Mouse (Mus musculus): ENCODE results near the gene Usp7. TPM values are rescaled to one million over a fixed set of nuclear protein-coding genes. Genes with fewer than 3 reads are reported as not detected.
"Not testable (repeated sequence)": the region's sequence is repeated elsewhere in the genome, so short reads cannot be mapped to it uniquely, and the experiment has no call there.

Usp7 gene
- polyA plus RNA-seq, 1 experiment from 2014 or later, result 31.7 TPM

DNA sequence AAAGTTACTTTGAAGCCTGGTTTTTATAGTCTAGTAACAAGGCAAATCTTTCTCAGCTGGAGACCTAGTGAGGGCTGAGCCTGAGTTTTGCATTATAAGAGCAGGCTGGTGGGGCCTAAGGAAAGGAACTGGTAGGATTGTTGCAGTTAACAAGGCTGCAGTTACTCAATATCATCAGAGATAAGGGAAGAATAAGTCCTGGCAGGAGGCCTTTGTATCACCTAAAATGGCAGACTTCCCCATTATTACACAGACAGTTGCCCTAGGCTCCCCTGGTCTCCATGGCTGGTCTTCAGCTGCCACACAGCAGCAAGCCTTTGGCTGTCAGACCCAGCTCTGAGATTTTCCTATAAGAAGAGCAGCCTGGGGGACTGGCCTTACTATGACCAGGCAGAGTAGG lies 13.4 kb downstream of the Usp7 start:
- no peaks in the 10 kb centered on the region for H3K36me3 ChIP-seq
- H3K4me3 ChIP-seq, result no peak overlapping the region
- H3K27ac ChIP-seq (replicated peaks), result no peak overlapping the region
- H3K4me1 ChIP-seq, result no peaks in the 10 kb centered on the region
- no peak overlapping the region for H3K4me2 ChIP-seq (replicated peaks)
- no peak overlapping the region for H3K9ac ChIP-seq (replicated peaks)
- ATAC-seq (replicated peaks), result no peak
- H3K27me3 ChIP-seq, result no peaks in the 10 kb centered on the region
- H3K9me3 ChIP-seq, result no peaks in the 10 kb centered on the region

DNA sequence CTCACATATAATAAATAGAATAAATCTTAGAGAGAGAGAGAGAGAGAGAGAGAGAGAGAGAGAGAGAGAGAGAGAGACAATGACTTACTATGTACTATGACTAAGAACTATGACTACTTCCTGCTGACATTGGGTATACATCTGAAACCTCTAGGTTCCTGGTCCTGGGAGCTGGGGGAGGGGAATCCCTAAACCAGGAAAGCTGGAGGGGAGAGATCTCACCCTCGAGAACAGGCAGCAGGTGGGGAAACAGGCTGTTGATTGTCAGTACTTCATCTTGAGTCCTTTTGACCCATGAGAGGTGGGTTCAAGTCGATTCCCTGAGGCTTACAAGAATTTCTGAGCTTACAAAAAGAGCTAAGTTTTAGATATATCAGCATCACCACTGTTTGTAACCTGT lies 14.9 kb downstream of the Usp7 start:
- Histone ChIP-seq H3K9me3 (no peaks in the 10 kb centered on the region), H3K4me2 (replicated peaks) (no peak overlapping the region), H3K9ac (replicated peaks) (no peak overlapping the region), H3K4me1 (no peaks in the 10 kb centered on the region), H3K36me3 (no peaks in the 10 kb centered on the region), H3K27me3 (no peaks in the 10 kb centered on the region), H3K4me3 (no peak overlapping the region), H3K27ac (replicated peaks) (no peak overlapping the region)
- no peak for ATAC-seq (replicated peaks)
- WGBS, result 72% methylated on average over 2 of the region's 2 CpGs

GRCm38 (mm10) chr16:8776634-8777033 lies 15.5 kb downstream of the Usp7 start:
- Histone ChIP-seq H3K4me3 (no peak overlapping the region), H3K27ac (replicated peaks) (no peak overlapping the region), H3K4me2 (replicated peaks) (no peak overlapping the region), H3K36me3 (no peaks in the 10 kb centered on the region), H3K9me3 (no peaks in the 10 kb centered on the region), H3K27me3 (no peaks in the 10 kb centered on the region), H3K9ac (replicated peaks) (no peak overlapping the region), H3K4me1 (no peaks in the 10 kb centered on the region)
- 84% methylated on average over 11 of the region's 11 CpGs for WGBS
- no peak for ATAC-seq (replicated peaks)

DNA sequence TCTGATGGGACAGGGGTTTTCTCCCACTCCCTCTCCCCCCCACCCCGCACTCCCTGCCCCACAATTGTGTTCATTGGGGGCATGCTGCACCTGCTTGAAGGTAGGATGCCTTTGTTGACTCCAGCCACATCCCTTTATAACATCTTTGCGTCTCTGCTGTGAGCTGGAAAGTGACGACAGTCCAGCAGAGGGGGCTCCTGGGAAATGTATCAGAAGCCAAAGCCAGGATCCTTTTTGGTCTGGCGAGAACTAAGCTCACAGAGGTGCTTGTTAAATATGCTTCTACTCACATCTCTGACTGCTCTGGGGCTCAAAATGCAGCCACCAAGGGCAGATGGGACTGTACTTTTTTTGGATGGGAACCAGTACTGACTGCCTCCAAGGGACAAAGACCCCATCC lies 21.0 kb downstream of the Usp7 start:
- ATAC-seq (replicated peaks), result no peak
- Histone ChIP-seq H3K27me3 (no peaks in the 10 kb centered on the region), H3K4me3 (no peak overlapping the region), H3K4me1 (no peaks in the 10 kb centered on the region), H3K4me2 (replicated peaks) (no peak overlapping the region), H3K9me3 (no peaks in the 10 kb centered on the region), H3K9ac (replicated peaks) (no peak overlapping the region), H3K27ac (replicated peaks) (no peak overlapping the region), H3K36me3 (no peaks in the 10 kb centered on the region)
- WGBS, result 46% methylated on average over 4 of the region's 4 CpGs

GRCm38 (mm10) chr16:8770342-8770741 lies 21.8 kb downstream of the Usp7 start:
- not testable (repeated sequence) for H3K9ac ChIP-seq (replicated peaks); H3K27me3 ChIP-seq; H3K9me3 ChIP-seq; H3K4me1 ChIP-seq; H3K4me2 ChIP-seq (replicated peaks); ATAC-seq (replicated peaks); H3K36me3 ChIP-seq; H3K27ac ChIP-seq (replicated peaks); H3K4me3 ChIP-seq
- WGBS, result 58% methylated on average over 8 of the region's 8 CpGs

DNA sequence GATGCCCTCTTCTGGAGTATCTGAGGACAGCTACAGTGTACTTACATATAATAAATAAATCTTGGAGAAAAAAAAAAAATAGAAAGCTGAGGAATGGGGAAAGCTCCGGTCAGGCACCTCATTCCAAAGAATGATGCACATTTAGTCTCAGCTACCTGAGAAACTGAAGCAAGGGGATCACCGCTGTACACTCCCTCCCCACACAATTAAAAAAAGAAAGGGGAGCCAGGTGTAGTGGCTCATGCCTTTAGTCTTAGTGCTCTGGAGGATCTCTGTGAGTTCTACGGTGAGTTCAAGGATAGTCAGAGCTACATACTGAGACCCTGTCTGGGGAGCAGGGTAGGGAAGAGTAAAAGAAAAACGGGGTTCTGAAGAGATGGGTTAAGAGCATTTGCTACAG lies 22.6 kb downstream of the Usp7 start:
- H3K9ac ChIP-seq (replicated peaks), result no peak overlapping the region
- no peak for ATAC-seq (replicated peaks)
- no peak overlapping the region for H3K4me2 ChIP-seq (replicated peaks)
- no peaks in the 10 kb centered on the region for H3K9me3 ChIP-seq
- H3K27ac ChIP-seq (replicated peaks), result no peak overlapping the region
- no peak overlapping the region for H3K4me3 ChIP-seq
- WGBS, result 69% methylated on average over 4 of the region's 4 CpGs
- no peaks in the 10 kb centered on the region for H3K4me1 ChIP-seq
- H3K27me3 ChIP-seq, result no peaks in the 10 kb centered on the region
- no peaks in the 10 kb centered on the region for H3K36me3 ChIP-seq

- ATAC-seq (replicated peaks), result peak; percentile 70; the same call in 1 of the 2 replicates
- Histone ChIP-seq H3K9me3 (no peaks in the 10 kb centered on the region), H3K9ac (replicated peaks) (no peak overlapping the region), H3K4me1 (no peaks in the 10 kb centered on the region), H3K36me3 (no peaks in the 10 kb centered on the region), H3K27me3 (no peaks in the 10 kb centered on the region), H3K4me3 (no peak overlapping the region), H3K4me2 (replicated peaks) (no peak overlapping the region), H3K27ac (replicated peaks) (no peak overlapping the region)
- 14% methylated on average over 10 of the region's 10 CpGs for WGBS
Measured at GRCm38 (mm10) chr16:8769065-8769464, 23.0 kb downstream of the Usp7 start.

DNA sequence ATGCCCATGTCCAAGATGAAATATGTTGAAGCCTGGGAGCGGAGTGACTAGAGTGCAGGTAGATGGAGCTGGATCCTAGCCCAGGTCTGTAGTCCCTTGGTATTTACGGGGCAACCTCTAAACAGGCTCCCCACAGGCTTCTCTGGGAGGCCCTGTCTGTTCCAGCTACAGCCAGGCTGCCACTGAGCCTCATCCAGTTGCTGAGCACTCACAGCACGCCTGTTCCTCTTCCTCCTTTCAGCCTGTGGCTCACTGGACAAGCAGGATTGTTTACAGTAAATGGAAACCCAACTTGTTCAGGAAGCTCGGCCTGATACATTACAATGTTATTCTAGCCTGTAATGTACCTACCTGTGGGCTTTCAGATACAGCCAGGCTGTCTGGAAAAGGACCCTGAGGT lies 23.5 kb downstream of the Usp7 start:
- no peak overlapping the region for H3K9ac ChIP-seq (replicated peaks)
- H3K27ac ChIP-seq (replicated peaks), result no peak overlapping the region
- no peak overlapping the region for H3K4me3 ChIP-seq
- no peak overlapping the region for H3K4me2 ChIP-seq (replicated peaks)
- H3K36me3 ChIP-seq, result no peaks in the 10 kb centered on the region
- ATAC-seq (replicated peaks), result no peak
- no peaks in the 10 kb centered on the region for H3K27me3 ChIP-seq
- 73% methylated on average over 4 of the region's 4 CpGs for WGBS
- H3K4me1 ChIP-seq, result no peaks in the 10 kb centered on the region
- H3K9me3 ChIP-seq, result no peaks in the 10 kb centered on the region

GRCm38 (mm10) chr16:8768071-8768470 lies 24.0 kb downstream of the Usp7 start:
- WGBS, result 85% methylated on average over 4 of the region's 4 CpGs
- Histone ChIP-seq H3K4me1 (no peaks in the 10 kb centered on the region), H3K36me3 (no peaks in the 10 kb centered on the region), H3K27me3 (no peaks in the 10 kb centered on the region), H3K27ac (replicated peaks) (no peak overlapping the region), H3K9ac (replicated peaks) (no peak overlapping the region), H3K4me3 (no peak overlapping the region), H3K9me3 (no peaks in the 10 kb centered on the region), H3K4me2 (replicated peaks) (no peak overlapping the region)
- no peak for ATAC-seq (replicated peaks)

DNA sequence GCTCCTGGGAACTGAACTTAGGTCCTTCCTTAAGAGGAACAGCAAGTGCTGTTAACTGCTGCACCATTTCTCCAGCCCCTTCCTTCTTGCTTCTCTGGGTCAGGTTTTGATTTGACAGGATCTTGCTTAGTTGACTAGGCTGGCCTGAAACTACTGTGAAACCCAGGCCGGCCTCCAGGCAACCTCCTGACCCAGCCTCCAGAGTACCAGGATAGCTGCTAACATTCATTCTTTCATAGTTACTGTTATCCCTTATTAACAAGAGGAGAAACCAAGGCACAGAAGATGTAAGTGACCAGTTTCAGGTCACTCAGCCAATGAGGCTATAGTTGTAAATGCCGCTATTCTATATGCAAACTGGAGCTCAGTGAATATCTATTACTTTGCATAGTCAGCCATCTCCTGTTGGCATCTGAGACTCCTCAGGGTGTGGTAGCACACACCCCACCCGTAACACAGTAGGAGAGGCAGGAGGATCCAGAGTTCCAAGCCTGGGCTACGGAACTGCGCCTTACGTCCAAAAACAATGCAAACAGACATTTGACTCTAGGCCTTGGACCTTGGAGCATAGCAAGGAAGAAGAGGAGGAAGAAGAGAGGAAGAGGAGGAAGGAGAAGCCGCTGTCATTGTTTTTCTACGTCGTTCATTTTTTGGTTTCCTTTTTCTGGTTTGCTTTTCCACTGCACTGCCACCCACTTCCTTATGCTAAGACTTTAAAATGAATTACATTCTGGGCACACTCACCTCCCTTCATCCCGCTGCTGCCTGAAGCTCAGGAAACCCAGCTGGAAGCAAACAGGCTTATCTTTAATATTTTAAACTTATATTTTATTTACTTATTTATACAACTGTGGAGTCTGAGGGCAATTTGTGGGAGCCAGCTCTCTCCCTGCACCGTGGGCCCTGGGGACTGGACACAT lies 24.7 kb downstream of the Usp7 start:
- Histone ChIP-seq H3K4me1 (no peaks in the 10 kb centered on the region), H3K27me3 (no peaks in the 10 kb centered on the region), H3K4me2 (replicated peaks) (no peak overlapping the region), H3K9ac (replicated peaks) (no peak overlapping the region), H3K27ac (replicated peaks) (no peak overlapping the region), H3K9me3 (no peaks in the 10 kb centered on the region), H3K36me3 (no peaks in the 10 kb centered on the region), H3K4me3 (no peak overlapping the region)
- ATAC-seq (replicated peaks), result no peak
- WGBS, result 92% methylated on average over 11 of the region's 11 CpGs

- no peak overlapping the region for H3K4me3 ChIP-seq
- no peak overlapping the region for H3K4me2 ChIP-seq (replicated peaks)
- 53% methylated on average over 9 of the region's 9 CpGs for WGBS
- H3K27ac ChIP-seq (replicated peaks), result no peak overlapping the region
- H3K27me3 ChIP-seq, result no peaks in the 10 kb centered on the region
- H3K9ac ChIP-seq (replicated peaks), result no peak overlapping the region
- H3K36me3 ChIP-seq, result no peaks in the 10 kb centered on the region
- no peak for ATAC-seq (replicated peaks)
- no peaks in the 10 kb centered on the region for H3K4me1 ChIP-seq
- H3K9me3 ChIP-seq, result no peaks in the 10 kb centered on the region
Measured at GRCm38 (mm10) chr16:8766196-8766595, 25.9 kb downstream of the Usp7 start.

DNA sequence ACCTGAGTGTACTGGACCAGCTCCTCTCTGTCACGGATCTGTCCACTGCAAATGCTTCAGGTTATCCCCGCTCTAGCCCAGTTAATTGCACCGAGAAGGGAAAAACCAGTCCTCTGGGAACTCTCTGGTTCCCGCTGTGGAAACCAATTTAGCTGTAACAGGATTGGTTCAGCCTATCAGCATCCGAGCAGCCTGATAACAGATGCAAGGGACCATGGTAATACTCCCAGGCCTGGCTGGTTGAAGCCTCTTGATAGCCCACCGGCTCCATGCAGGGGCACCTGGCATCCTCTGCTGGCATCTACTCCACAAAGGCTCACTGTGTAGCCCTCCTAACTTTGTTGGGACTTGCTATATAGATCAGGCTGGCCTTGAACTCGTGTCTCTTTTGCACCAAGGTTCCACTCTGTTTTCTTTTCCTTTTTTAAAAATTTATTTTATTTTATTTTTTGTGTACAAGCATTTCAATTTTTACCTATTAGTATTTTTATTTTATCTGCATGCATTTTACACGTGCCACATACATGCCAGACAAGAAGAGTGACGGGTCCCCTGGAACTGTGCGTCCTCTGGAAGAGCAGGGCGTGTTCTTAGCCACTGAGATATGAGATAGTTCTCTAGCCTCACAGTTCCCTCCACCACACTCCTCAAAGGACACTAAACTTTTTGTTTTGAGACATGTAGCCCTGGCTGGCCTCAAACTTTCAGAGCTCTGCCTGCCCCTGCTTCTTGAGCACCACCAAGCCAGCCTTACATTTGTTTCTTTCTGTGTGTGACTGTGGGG lies 27.8 kb downstream of the Usp7 start:
- Histone ChIP-seq H3K4me2 (replicated peaks) (no peak overlapping the region), H3K36me3 (no peaks in the 10 kb centered on the region), H3K9ac (replicated peaks) (no peak overlapping the region), H3K27me3 (no peaks in the 10 kb centered on the region), H3K4me3 (no peak overlapping the region), H3K9me3 (no peaks in the 10 kb centered on the region), H3K27ac (replicated peaks) (no peak overlapping the region), H3K4me1 (no peaks in the 10 kb centered on the region)
- 66% methylated on average over 11 of the region's 11 CpGs for WGBS
- ATAC-seq (replicated peaks), result no peak

Data from forebrain, embryonic 15.5 days (tissue).